Mouse (Mus musculus) midbrain, postnatal 0 days (tissue): ENCODE results near the gene Bag1. TPM values are rescaled to one million over a fixed set of nuclear protein-coding genes. Genes with fewer than 3 reads are reported as not detected.

Experiments used
- ATAC-seq: fragments of 200-750 bp; cut with Nextera tagmentation; 2 replicates; pipeline ENCODE4 v1.8.0; 2017; ENCODE audit warnings: moderate number of reproducible peaks, mild to moderate bottlenecking, moderate TSS enrichment, moderate library complexity; ENCODE audit not compliant: low FRiP score
- DNase-seq: peaks from one replicate; pipeline ENCODE4 v3.0.0-alpha.2; 2015; ENCODE audit warnings: low spot score
- H3K27ac ChIP-seq: fragments of 300-500 bp; sonication (generic); 2 replicates; pipeline ENCODE4 v1.5.1; 2014; ENCODE audit warnings: low read depth, mild to moderate bottlenecking, low read length, mixed read lengths
- H3K27me3 ChIP-seq: fragments of 300-500 bp; sonication (generic); 2 replicates; pipeline ENCODE4 v1.6.1; 2014; ENCODE audit warnings: low read length, control low read depth, mixed read lengths; ENCODE audit not compliant: insufficient read depth
- H3K36me3 ChIP-seq: fragments of 300-500 bp; sonication (generic); 2 replicates; pipeline ENCODE4 v1.6.1; 2014; ENCODE audit warnings: low read length, control low read depth, mixed read lengths; ENCODE audit not compliant: insufficient read depth
- H3K4me1 ChIP-seq: fragments of 300-500 bp; sonication (generic); 2 replicates; pipeline ENCODE4 v1.6.1; 2014; ENCODE audit warnings: mild to moderate bottlenecking, control low read depth, antibody characterized with exemption, low read length, mixed read lengths; ENCODE audit not compliant: insufficient read depth
- H3K4me2 ChIP-seq: fragments of 300-500 bp; sonication (generic); 2 replicates; pipeline ENCODE4 v1.6.1; 2014; ENCODE audit warnings: low read depth, mild to moderate bottlenecking, low read length, mixed read lengths; ENCODE audit not compliant: poor library complexity, severe bottlenecking
- H3K4me3 ChIP-seq: fragments of 300-500 bp; sonication (generic); 2 replicates; pipeline ENCODE4 v1.5.1; 2014; ENCODE audit warnings: low read depth, mild to moderate bottlenecking, low read length, moderate library complexity
- H3K9ac ChIP-seq: fragments of 300-500 bp; sonication (generic); replicated peaks from 2 replicates; pipeline ENCODE4 v1.6.1; 2014; ENCODE audit warnings: mild to moderate bottlenecking, low read length, moderate library complexity, mixed read lengths; ENCODE audit not compliant: poor library complexity, severe bottlenecking
- H3K9me3 ChIP-seq: fragments of 300-500 bp; sonication (generic); 2 replicates; pipeline ENCODE4 v1.6.1; 2016; ENCODE audit warnings: low read length, control low read depth
- CTCF ChIP-seq: IDR thresholded peaks from 2 replicates; pipeline ENCODE4 v1.5.1; 2016; ENCODE audit warnings: antibody characterized with exemption, mild to moderate bottlenecking
- WGBS: fragments of 180-500 bp; shearing (Covaris S2); extraction: QIAGEN DNeasy Blood & Tissue Kit; methylation state at CpG from one replicate; pipeline ENCODE4 v1.1.7; 2014; 5-methylcytosine and 5-hydroxymethylcytosine counted together
- polyA plus RNA-seq: library from polyadenylated mRNA; unstranded; fragments of >200 nt; fragmentation: Nextera tagmentation; extraction: Ambion mirVana; gene quantifications from 2 replicates; pipeline ENCODE4 v1.2.1, GENCODE M21; 2015
- total RNA-seq: library from RNA; depleted of rRNA; stranded (reverse); fragments of >200 nt; gene quantifications from 2 replicates; pipeline ENCODE4 v1.2.3, GENCODE M21; 2014

Gene Bag1
- total and polyA plus RNA-seq, 2 experiments from 2014 or later: 92.3 to 170 TPM

DNA sequence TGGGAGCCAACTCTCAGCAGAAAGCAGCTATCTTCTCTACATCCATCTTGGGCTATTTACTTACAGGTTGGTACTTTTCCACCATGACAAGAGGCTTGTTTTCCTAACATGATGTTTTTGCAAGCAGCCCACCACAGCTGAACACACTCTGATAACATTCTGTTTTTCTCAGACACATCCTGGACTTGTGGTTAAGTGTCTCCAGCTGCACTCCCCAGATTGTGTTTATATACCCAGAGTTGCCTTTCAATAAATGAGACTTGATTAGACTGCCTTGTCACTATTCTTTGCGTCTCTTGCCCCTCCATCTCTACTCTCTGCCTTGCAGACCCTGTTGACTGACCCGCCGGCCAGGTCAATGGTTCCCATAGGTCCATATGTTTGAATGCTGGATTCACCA, 48.0 kb downstream of the Bag1 start:
- TF ChIP-seq CTCF: no peak
- Histone ChIP-seq H3K9me3 (no peaks in the 10 kb centered on the region), H3K4me3 (no peak overlapping the region), H3K36me3 (no peaks in the 10 kb centered on the region), H3K4me1 (no peaks in the 10 kb centered on the region), H3K27me3 (no peaks in the 10 kb centered on the region), H3K4me2 (no peak overlapping the region), H3K9ac (no peak overlapping the region), H3K27ac (no peak overlapping the region)
- no peak for DNase-seq
- 94% methylated on average over 3 of the region's 3 CpGs for WGBS
- no peak for ATAC-seq

DNA sequence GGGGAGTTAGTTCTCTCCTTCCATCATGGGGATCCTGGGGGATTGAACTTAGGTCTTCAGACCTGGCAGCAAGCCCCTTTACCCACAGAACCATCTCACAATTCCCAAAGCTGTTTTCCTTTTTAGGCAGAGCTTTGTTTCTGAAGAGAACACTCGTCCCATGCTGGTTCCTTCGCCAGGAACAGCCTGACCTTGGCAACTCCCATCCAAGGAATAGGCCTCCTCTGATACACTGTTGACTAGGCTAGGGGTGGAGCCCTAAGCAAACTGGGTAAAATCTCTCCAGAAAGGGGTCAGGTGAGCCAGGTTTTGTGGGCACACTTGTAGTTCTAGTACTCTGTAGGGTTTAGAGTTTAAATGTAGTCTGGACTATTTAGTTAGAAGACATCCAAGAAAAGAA, 48.8 kb downstream of the Bag1 start:
- H3K27me3 ChIP-seq: no peaks in the 10 kb centered on the region
- WGBS: 60% methylated on average over 2 of the region's 2 CpGs
- TF ChIP-seq CTCF: no peak
- no peak overlapping the region for H3K27ac ChIP-seq
- H3K4me1 ChIP-seq: no peaks in the 10 kb centered on the region
- ATAC-seq (no peak), DNase-seq (no peak)
- H3K9me3 ChIP-seq: no peaks in the 10 kb centered on the region
- no peak overlapping the region for H3K4me3 ChIP-seq
- H3K4me2 ChIP-seq: no peak overlapping the region
- no peak overlapping the region for H3K9ac ChIP-seq
- no peaks in the 10 kb centered on the region for H3K36me3 ChIP-seq

DNA sequence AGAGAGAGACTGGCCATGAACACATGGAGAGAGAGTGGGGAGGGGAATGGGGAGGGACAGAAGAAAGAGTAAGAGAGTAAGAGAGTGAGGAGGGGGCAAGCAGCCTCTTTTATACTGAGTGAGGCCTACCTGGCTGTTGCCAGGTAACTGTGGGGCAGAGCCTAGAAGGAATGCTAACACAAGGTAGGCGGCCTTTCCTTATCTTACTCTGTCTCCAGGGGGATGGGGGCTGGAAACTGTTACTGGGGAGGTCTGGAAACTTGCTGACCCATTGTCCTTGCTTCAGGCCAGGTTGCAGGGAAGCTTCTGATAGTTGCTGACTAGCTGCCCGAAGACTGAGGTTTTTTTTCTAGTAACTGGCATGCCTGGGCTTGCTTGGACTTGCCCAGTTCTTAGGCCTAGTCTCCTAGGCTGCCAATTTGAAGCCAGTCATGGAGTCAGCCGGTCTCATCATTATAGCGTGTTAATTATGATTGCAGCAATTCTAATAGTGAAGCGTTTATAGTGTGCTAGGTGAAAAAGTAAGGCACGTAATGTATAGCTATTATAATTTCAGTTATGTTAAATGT, 49.5 kb downstream of the Bag1 start:
- no peak for DNase-seq
- ATAC-seq: no peak
- Histone ChIP-seq H3K27me3 (no peaks in the 10 kb centered on the region), H3K9ac (no peak overlapping the region), H3K27ac (no peak overlapping the region), H3K4me1 (no peaks in the 10 kb centered on the region), H3K36me3 (no peaks in the 10 kb centered on the region), H3K4me2 (no peak overlapping the region), H3K4me3 (no peak overlapping the region), H3K9me3 (no peaks in the 10 kb centered on the region)
- WGBS: 87% methylated on average over 6 of the region's 6 CpGs
- no peak for TF ChIP-seq CTCF

DNA sequence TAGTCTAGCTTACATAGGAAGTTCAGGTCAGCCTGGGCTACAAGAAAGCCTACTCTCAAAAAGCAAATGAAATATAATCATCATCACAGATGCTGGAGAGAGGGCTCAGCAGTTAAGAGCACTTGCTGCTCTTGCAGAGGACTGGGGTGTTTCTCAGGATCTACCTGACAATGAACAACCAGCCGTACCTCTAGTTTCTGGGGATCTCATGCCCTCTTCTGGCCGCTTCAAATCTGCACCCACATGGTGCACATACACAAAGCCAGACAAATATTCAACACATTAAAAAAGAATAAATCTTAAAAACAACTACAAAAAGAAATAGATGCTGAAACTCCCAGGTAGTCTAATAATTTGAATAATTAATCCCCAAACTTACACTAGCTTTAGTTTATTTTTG, 52.4 kb downstream of the Bag1 start:
- no peak overlapping the region for H3K9ac ChIP-seq
- no peaks in the 10 kb centered on the region for H3K36me3 ChIP-seq
- no peak overlapping the region for H3K4me3 ChIP-seq
- H3K27me3 ChIP-seq: no peaks in the 10 kb centered on the region
- no peak overlapping the region for H3K27ac ChIP-seq
- H3K4me1 ChIP-seq: no peaks in the 10 kb centered on the region
- H3K4me2 ChIP-seq: no peak overlapping the region
- DNase-seq (no peak), ATAC-seq (no peak)
- no peaks in the 10 kb centered on the region for H3K9me3 ChIP-seq
- 98% methylated on average over 2 of the region's 2 CpGs for WGBS
- TF ChIP-seq CTCF: no peak

DNA sequence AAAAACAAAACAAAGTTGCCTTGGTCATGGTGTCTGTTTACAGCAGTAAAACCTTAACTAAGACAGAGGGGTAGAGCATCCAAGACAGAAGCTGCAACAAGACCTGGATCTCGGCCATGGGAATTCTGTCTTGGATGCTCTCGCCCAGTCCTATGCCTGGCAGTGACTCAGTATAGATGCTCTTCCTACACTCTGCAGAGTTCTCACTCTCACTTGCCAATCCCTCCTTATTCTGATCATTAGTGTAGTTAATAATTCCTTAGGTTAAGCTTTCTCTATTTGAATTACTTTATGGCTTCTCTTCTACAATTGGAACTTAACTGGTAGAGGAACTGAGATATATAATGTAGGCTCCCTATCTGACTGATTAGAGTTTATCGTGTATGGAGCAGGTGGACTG, 53.0 kb downstream of the Bag1 start:
- Histone ChIP-seq H3K9ac (no peak overlapping the region), H3K27me3 (no peaks in the 10 kb centered on the region), H3K27ac (no peak overlapping the region), H3K4me2 (no peak overlapping the region), H3K9me3 (no peaks in the 10 kb centered on the region), H3K36me3 (no peaks in the 10 kb centered on the region), H3K4me3 (no peak overlapping the region), H3K4me1 (no peaks in the 10 kb centered on the region)
- DNase-seq: no peak
- no peak for ATAC-seq
- 91% methylated on average over 3 of the region's 3 CpGs for WGBS
- no peak for TF ChIP-seq CTCF

DNA sequence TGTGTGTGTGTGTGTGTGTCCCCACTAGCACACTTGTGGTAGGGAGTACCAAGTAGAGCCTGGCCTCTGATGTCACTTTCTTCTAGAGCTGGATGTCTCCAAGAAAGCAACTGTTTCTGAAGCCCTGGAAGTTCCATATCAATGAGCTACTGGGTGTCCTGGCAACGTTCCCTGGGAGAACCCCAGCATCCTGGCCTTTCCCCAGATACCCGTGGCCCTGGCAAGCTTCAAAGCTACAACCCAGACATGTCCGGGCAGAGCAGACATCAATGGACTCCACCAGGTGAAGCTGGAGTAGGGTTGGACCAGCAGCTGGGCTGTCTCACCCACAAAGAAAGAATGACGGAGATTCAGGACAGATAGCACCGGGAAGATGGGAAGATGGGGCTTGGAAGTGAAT, 56.9 kb downstream of the Bag1 start:
- Histone ChIP-seq H3K9ac (no peak overlapping the region), H3K4me1 (no peaks in the 10 kb centered on the region), H3K9me3 (no peaks in the 10 kb centered on the region), H3K4me2 (no peak overlapping the region), H3K27ac (no peak overlapping the region), H3K36me3 (no peaks in the 10 kb centered on the region), H3K27me3 (no peaks in the 10 kb centered on the region), H3K4me3 (no peak overlapping the region)
- ATAC-seq (no peak), DNase-seq (no peak)
- 77% methylated on average over 5 of the region's 5 CpGs for WGBS
- TF ChIP-seq CTCF: no peak
